In genomic region chr8:72500521-72500931, GRCm38 (mm10) we compare ENCODE assay signal across 16 mouse cellular contexts. TPM values are rescaled to one million over a fixed set of nuclear protein-coding genes. Genes with fewer than 3 reads are reported as not detected.
A peak's percentile ranks its signal among the peaks of the same experiment; 100 is the strongest.
DNase-seq lines count a peak whose midpoint lies in the region; ATAC-seq and TF ChIP-seq lines count a peak whose summit lies in the region.
"Had no signal": no experiment of that assay in that cellular context is flagged by ENCODE, and none has a peak within 500 bp of the region (broad histone marks: within the 10 kb centered on the region; RNA-seq: fewer than 3 reads in every experiment).

No protein-coding gene starts in this region.

- H3K27ac ChIP-seq in heart, adult 2 months = peak overlapping the region; percentile 82
- H3K27ac ChIP-seq in heart, embryonic 15.5 days = peak overlapping the region; percentile 81
- no peak overlapping the region for H3K27ac ChIP-seq in midbrain, embryonic 16.5 days (ENCODE audit: low read length)
- H3K27ac ChIP-seq in midbrain, embryonic 15.5 days = no peak overlapping the region
- H3K27ac ChIP-seq: left cerebral cortex, adult 2 months; limb, embryonic 12.5 days; midbrain, embryonic 10.5 days had no signal

- no peak overlapping the region for H3K9ac ChIP-seq in heart, adult 2 months (ENCODE audit: low read depth, low read length)
- H3K9ac ChIP-seq in heart, embryonic 15.5 days = no peak overlapping the region
- H3K9ac ChIP-seq in midbrain, embryonic 16.5 days (ENCODE audit: low read depth, low read length) = no peak overlapping the region
- no peak overlapping the region for H3K9ac ChIP-seq in midbrain, embryonic 15.5 days
- H3K9ac ChIP-seq: limb, embryonic 12.5 days had no signal

- 0 out of 2 replicates have a peak, but pooled peaks have one; percentile 31 for TF ChIP-seq EP300 in heart, adult 2 months (IDR thresholded peaks at IDR 0.05; ENCODE audit: insufficient read depth, low read depth, low read length)

- DNase-seq in heart, adult 2 months = peak in 1 of 2 experiments; percentile 66
- DNase-seq in heart, postnatal 25 days (ENCODE audit: low spot score) = no peak
- DNase-seq in brain, adult 2 months (ENCODE audit: low read depth, low spot score) = peak; percentile 93
- DNase-seq in cerebellum, adult 9-10 months = peak; percentile 88
- no peak for DNase-seq in right cerebral cortex, postnatal 25 days
- DNase-seq: adrenal gland, postnatal 14 days; retina, postnatal 1 day had no signal

- no peaks in the 10 kb centered on the region for H3K9me3 ChIP-seq in heart, embryonic 15.5 days (replicated peaks)
- H3K9me3 ChIP-seq in midbrain, embryonic 16.5 days (replicated peaks; ENCODE audit: control insufficient read depth, low read length, poor library complexity, severe bottlenecking) = no peaks in the 10 kb centered on the region
- no peaks in the 10 kb centered on the region for H3K9me3 ChIP-seq in midbrain, embryonic 15.5 days
- H3K9me3 ChIP-seq: limb, embryonic 12.5 days; midbrain, embryonic 10.5 days had no signal

- ATAC-seq in heart, embryonic 15.5 days (replicated peaks; ENCODE audit: insufficient number of reproducible peaks, insufficient read depth, low FRiP score, low read depth) = no peak
- no peak for ATAC-seq in midbrain, embryonic 16.5 days
- ATAC-seq in midbrain, embryonic 15.5 days (replicated peaks) = no peak
- ATAC-seq: hindbrain, embryonic 16.5 days had no signal

- peaks cover 39% of the 10 kb centered on the region for H3K4me1 ChIP-seq in heart, adult 2 months (ENCODE audit: control insufficient read depth, insufficient read depth, low read length)
- H3K4me1 ChIP-seq in heart, embryonic 15.5 days (replicated peaks) = peaks cover 63% of the 10 kb centered on the region
- H3K4me1 ChIP-seq in midbrain, embryonic 16.5 days (ENCODE audit: control insufficient read depth, insufficient read depth, low read length) = peaks cover 4% of the 10 kb centered on the region; the same call in 1 of the 2 replicates
- H3K4me1 ChIP-seq in midbrain, embryonic 15.5 days = no peaks in the 10 kb centered on the region
- H3K4me1 ChIP-seq: midbrain, embryonic 10.5 days had no signal

- TF ChIP-seq POLR2A in heart, adult 2 months (IDR thresholded peaks at IDR 0.05; ENCODE audit: insufficient read depth, low read depth, low read length) = no peak

- H3K27me3 ChIP-seq in heart, adult 2 months (ENCODE audit: control insufficient read depth, insufficient read depth, low read length) = no peaks in the 10 kb centered on the region
- H3K27me3 ChIP-seq in heart, embryonic 15.5 days = no peaks in the 10 kb centered on the region
- H3K27me3 ChIP-seq in midbrain, embryonic 16.5 days (ENCODE audit: control insufficient read depth, insufficient read depth, low read depth, low read length) = no peaks in the 10 kb centered on the region
- H3K27me3 ChIP-seq in midbrain, embryonic 15.5 days (replicated peaks) = no peaks in the 10 kb centered on the region
- H3K27me3 ChIP-seq: limb, embryonic 12.5 days had no signal

- intact Hi-C loops in heart, adult 2 months (cut with DNase I) = no loop called here
- intact Hi-C loops in heart, postnatal 25 days (cut with DNase I) = no loop called here

- WGBS in heart, adult 2 months = 33% methylated on average over 1 of the region's 1 CpGs
- 73% methylated on average over 1 of the region's 1 CpGs for WGBS in heart, embryonic 15.5 days
- 97% methylated on average over 1 of the region's 1 CpGs for WGBS in midbrain, embryonic 16.5 days
- 93% methylated on average over 1 of the region's 1 CpGs for WGBS in midbrain, embryonic 15.5 days

- TF ChIP-seq CTCF in heart, adult 2 months (IDR thresholded peaks at IDR 0.05) = no peak

- H3K79me2 ChIP-seq in heart, adult 2 months (replicated peaks; ENCODE audit: control insufficient read depth, insufficient read depth, low read length) = peaks cover 4% of the 10 kb centered on the region

- H3K4me2 ChIP-seq in heart, embryonic 15.5 days = no peak overlapping the region
- no peak overlapping the region for H3K4me2 ChIP-seq in midbrain, embryonic 16.5 days (ENCODE audit: low read length)
- no peak overlapping the region for H3K4me2 ChIP-seq in midbrain, embryonic 15.5 days
- H3K4me2 ChIP-seq: limb, embryonic 12.5 days had no signal

- H3K36me3 ChIP-seq in heart, adult 2 months (ENCODE audit: control insufficient read depth, insufficient read depth, low read length) = no peaks in the 10 kb centered on the region
- H3K36me3 ChIP-seq in heart, embryonic 15.5 days = peaks cover 13% of the 10 kb centered on the region
- H3K36me3 ChIP-seq in midbrain, embryonic 16.5 days (ENCODE audit: control insufficient read depth, insufficient read depth, low read length) = peaks cover 11% of the 10 kb centered on the region
- peaks cover 2% of the 10 kb centered on the region; the same call in 1 of the 2 replicates for H3K36me3 ChIP-seq in midbrain, embryonic 15.5 days (replicated peaks)

- no peak overlapping the region for H3K4me3 ChIP-seq in heart, adult 2 months
- no peak overlapping the region for H3K4me3 ChIP-seq in heart, embryonic 15.5 days
- no peak overlapping the region for H3K4me3 ChIP-seq in midbrain, embryonic 16.5 days (ENCODE audit: low read depth, low read length)
- H3K4me3 ChIP-seq in midbrain, embryonic 15.5 days = no peak overlapping the region
- H3K4me3 ChIP-seq: erythroblast, embryonic 14.5 days; left cerebral cortex, adult 2 months; limb, embryonic 12.5 days; midbrain, embryonic 10.5 days; myocyte had no signal

RNA-seq across cellular contexts. Expression of gene Slc35e1, which starts 8.1 kb away (rescaled TPM):
- 10 to 100 TPM; 68.0 to 85.7 TPM for total RNA-seq in heart, adult 2 months (2021)
- 83.2 and 110 TPM in 2 replicates for polyA plus RNA-seq in heart, adult 2 months (2012; rRNA removed)
- total RNA-seq in heart, postnatal 25 days (2021) = 10 to 100 TPM; 70.1 to 70.3 TPM
- polyA plus RNA-seq in heart, embryonic 15.5 days (2015; fragmentation: Nextera tagmentation; extraction: Ambion mirVana) = 12.7 and 18.6 TPM in 2 replicates
- 8.2 and 8.8 TPM in 2 replicates for polyA plus RNA-seq in midbrain, embryonic 16.5 days (2015; fragmentation: Nextera tagmentation; extraction: Ambion mirVana)
- polyA plus RNA-seq in midbrain, embryonic 15.5 days (2015; fragmentation: Nextera tagmentation; extraction: Ambion mirVana) = 16.5 and 17.6 TPM in 2 replicates

RNA-seq across cellular contexts. Expression of gene Cherp, which starts 25.5 kb away (rescaled TPM):
- 10 to 100 TPM; 38.7 to 40.0 TPM for total RNA-seq in heart, adult 2 months (2021)
- 22.3 and 25.4 TPM in 2 replicates for polyA plus RNA-seq in heart, adult 2 months (2012; rRNA removed)
- 10 to 100 TPM; 33.5 to 35.2 TPM for total RNA-seq in heart, postnatal 25 days (2021)
- 36.1 and 44.9 TPM in 2 replicates for polyA plus RNA-seq in heart, embryonic 15.5 days (2015; fragmentation: Nextera tagmentation; extraction: Ambion mirVana)
- 55.3 and 55.7 TPM in 2 replicates for polyA plus RNA-seq in midbrain, embryonic 16.5 days (2015; fragmentation: Nextera tagmentation; extraction: Ambion mirVana)
- 53.0 and 59.1 TPM in 2 replicates for polyA plus RNA-seq in midbrain, embryonic 15.5 days (2015; fragmentation: Nextera tagmentation; extraction: Ambion mirVana)

RNA-seq across cellular contexts. Expression of gene Med26, which starts 47.5 kb away (rescaled TPM):
- 1 to 10 TPM; 9.3 to 9.5 TPM for total RNA-seq in heart, adult 2 months (2021)
- polyA plus RNA-seq in heart, adult 2 months (2012; rRNA removed) = 6.9 and 7.0 TPM in 2 replicates
- 1 to 10 TPM; 7.7 to 9.1 TPM for total RNA-seq in heart, postnatal 25 days (2021)
- polyA plus RNA-seq in heart, embryonic 15.5 days (2015; fragmentation: Nextera tagmentation; extraction: Ambion mirVana) = 8.8 and 11.5 TPM in 2 replicates
- polyA plus RNA-seq in midbrain, embryonic 16.5 days (2015; fragmentation: Nextera tagmentation; extraction: Ambion mirVana) = 16.7 and 17.8 TPM in 2 replicates
- polyA plus RNA-seq in midbrain, embryonic 15.5 days (2015; fragmentation: Nextera tagmentation; extraction: Ambion mirVana) = 19.1 and 20.3 TPM in 2 replicates

RNA-seq across cellular contexts. Expression of gene 1700030K09Rik, which starts 56.8 kb away (rescaled TPM):
- total RNA-seq in heart, adult 2 months (2021) = 1 to 10 TPM; 4.0 to 4.7 TPM
- polyA plus RNA-seq in heart, adult 2 months (2012; rRNA removed) = 5.0 and 5.7 TPM in 2 replicates
- 1 to 10 TPM; 4.6 to 7.5 TPM for total RNA-seq in heart, postnatal 25 days (2021)
- 8.6 and 11.0 TPM in 2 replicates for polyA plus RNA-seq in heart, embryonic 15.5 days (2015; fragmentation: Nextera tagmentation; extraction: Ambion mirVana)
- 17.5 and 20.2 TPM in 2 replicates for polyA plus RNA-seq in midbrain, embryonic 16.5 days (2015; fragmentation: Nextera tagmentation; extraction: Ambion mirVana)
- polyA plus RNA-seq in midbrain, embryonic 15.5 days (2015; fragmentation: Nextera tagmentation; extraction: Ambion mirVana) = 18.6 and 20.4 TPM in 2 replicates

RNA-seq across cellular contexts. Expression of gene Calr3, which starts 56.9 kb away (rescaled TPM):
- 10 to 100 TPM; 20.3 to 25.1 TPM for total RNA-seq in heart, adult 2 months (2021)
- 5.7 and 19.9 TPM in 2 replicates for polyA plus RNA-seq in heart, adult 2 months (2012; rRNA removed)
- total RNA-seq in heart, postnatal 25 days (2021) = 10 to 100 TPM; 13.1 to 15.4 TPM
- polyA plus RNA-seq in heart, embryonic 15.5 days (2015; fragmentation: Nextera tagmentation; extraction: Ambion mirVana) = 1.1 and 1.2 TPM in 2 replicates
- polyA plus RNA-seq in midbrain, embryonic 16.5 days (2015; fragmentation: Nextera tagmentation; extraction: Ambion mirVana) = 1.0 and 1.2 TPM in 2 replicates
- 1.0 and 1.3 TPM in 2 replicates for polyA plus RNA-seq in midbrain, embryonic 15.5 days (2015; fragmentation: Nextera tagmentation; extraction: Ambion mirVana)
- polyA plus RNA-seq: erythroblast, embryonic 14.5 days had no signal

Comparison
In these comparisons a context has a peak if more than half of its experiments do, and no peak if none do; other contexts are left out.
1. DNase-seq: peak in brain, adult 2 months (single experiment) and cerebellum, adult 9-10 months (single experiment); none in heart, postnatal 25 days (single experiment) and right cerebral cortex, postnatal 25 days (single experiment).
2. H3K27ac ChIP-seq: peak in heart, adult 2 months (single experiment) and heart, embryonic 15.5 days (single experiment); none in midbrain, embryonic 16.5 days (single experiment) and midbrain, embryonic 15.5 days (single experiment).